Mouse (Mus musculus): ENCODE data around the gene Zcwpw1. TPM values are rescaled to one million over a fixed set of nuclear protein-coding genes. Genes with fewer than 3 reads are reported as not detected.
"Not testable (repeated sequence)": the region's sequence is repeated elsewhere in the genome, so short reads cannot be mapped to it uniquely, and the experiment has no call there.

The Zcwpw1 gene
- total RNA-seq, 4 experiments from 2014 or later, result 0.24 to 0.31 TPM; not detected in 2

DNA sequence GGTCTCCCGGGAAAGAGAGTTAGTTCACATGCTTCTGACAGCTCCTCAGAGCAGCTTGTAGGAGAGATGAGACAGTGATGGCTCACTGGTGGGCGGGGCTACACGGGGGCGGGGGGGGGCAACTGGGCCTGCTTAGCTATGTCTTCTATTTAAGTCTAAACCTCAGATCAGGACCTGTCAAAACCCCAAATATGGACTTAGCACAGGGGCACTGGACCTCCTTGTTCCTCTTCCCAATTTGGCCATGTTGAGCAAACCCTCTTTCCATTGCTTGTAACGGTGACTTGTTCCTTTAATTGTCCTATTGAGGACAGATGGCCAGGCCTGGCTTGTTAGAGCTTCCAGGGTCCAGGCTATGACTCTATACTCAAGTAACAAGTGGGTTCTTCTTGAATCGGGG is 43.9 kb downstream of the Zcwpw1 start:
- DNase-seq (ENCODE audit: low spot score in 2 of 2), result no peak

DNA sequence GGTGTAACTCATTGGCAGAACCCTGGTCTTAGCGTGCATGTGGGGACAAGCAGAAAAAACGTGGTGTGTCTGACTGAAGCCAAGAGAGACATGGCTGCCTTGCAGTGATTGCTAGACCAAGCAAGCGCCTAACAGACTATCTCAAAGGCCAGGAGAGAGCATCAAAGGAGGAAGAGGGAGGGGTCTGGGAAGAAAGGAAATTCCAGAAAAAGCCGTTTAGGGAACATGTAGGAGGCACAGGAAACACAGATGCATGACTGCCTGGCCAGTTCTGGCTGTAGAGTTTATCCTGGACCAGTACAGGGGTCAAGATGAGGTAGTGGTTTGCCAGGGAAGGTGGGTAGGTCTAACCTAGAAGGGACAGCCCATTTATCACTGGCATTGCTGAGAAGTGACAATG is 45.9 kb downstream of the Zcwpw1 start:
- DNase-seq (ENCODE audit: low spot score in 2 of 2), result no peak

DNA sequence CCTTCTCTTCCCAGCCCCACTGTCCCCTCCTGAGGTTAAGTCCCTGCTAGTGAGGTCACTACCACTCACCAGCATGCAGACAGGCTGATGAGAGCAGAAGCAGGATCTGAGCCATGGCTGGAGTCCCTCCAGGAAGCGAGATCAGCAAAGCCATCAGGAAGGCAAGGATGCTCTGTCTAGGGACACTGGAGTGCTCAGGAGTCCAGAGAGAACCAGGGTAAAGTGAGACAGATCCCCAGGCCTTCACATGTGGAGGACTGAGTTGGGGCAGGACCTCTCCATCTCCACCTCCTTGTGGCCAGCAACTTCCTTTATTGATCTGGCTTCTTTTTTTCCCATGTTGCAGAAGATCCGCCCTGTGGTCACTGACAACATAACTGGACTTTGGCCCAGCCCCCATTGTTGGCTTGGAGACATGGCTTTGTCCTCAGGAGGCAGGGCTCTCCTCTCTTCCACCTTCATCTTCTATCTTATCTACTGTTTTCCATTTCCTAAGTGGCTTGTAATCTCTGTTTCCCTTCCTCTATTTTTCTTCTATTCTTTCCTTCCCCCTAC is 48.4 kb downstream of the Zcwpw1 start, which contains the start of gene Pilra:
TSS of gene Pilra (minus strand) at position 316 of the 555 bp plus-strand sequence.
- DNase-seq (ENCODE audit: low spot score in 2 of 2), result not testable (repeated sequence)

DNA sequence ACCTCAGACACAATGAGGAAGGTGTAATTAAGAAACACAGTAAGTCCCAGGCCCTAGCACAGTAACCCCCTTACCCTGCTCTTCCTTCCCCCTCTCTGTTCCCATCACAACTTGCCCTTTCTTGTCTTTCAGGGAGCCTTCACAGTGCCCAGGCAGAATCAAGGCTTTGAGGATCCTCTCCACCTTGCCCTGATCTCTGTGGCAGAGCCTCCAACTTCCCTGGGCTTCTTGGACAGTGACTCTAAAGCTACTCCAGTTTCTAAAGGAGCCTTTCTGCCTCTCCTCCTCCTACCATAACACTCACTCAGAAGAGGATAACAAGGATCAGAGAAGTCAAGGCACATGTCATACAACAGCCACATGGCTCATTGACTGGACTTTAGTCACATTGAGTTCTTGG is 49.0 kb downstream of the Zcwpw1 start:
- no peak for DNase-seq (ENCODE audit: low spot score in 2 of 2)

DNA sequence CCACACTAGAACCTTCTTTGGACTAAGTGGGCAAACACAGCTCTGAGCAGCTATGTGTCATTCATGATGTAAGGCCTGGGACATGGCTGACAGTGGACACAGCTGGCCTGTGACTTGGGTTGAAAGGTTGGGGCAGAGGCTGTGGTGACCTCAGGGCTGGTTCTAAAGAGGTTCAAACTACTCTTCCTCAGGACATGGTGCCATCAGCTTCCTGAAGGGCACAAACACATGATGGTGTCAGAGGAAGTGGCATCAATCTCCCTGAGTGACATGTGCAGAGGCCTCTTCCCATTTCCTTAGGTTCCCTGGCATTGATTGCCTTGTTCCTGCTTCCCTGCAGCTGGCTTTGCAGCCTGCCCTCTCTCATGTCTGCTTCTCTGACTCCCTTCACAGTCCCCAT is 49.5 kb downstream of the Zcwpw1 start:
- DNase-seq (ENCODE audit: low spot score in 2 of 2), result not testable (repeated sequence)

DNA sequence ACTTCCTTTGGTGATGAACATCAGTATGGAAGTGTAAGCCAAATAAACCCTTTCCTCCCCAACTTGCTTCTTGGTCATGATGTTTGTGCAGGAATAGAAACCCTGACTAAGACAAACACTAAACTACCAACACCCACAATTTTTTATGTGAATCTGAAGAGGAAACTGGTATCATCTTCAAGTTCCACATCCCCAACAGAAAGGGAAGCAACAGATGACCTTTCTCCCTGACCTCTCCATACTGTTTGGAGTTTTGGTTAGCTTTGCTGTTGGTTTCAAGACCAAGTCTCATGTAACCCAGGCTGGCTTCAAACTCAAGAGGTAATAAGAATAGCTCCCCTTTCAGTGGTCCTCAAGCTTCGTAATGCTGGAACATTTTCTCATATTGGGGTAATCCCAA is 62.7 kb downstream of the Zcwpw1 start:
- not testable (repeated sequence) for DNase-seq (ENCODE audit: low spot score in 2 of 2)

DNA sequence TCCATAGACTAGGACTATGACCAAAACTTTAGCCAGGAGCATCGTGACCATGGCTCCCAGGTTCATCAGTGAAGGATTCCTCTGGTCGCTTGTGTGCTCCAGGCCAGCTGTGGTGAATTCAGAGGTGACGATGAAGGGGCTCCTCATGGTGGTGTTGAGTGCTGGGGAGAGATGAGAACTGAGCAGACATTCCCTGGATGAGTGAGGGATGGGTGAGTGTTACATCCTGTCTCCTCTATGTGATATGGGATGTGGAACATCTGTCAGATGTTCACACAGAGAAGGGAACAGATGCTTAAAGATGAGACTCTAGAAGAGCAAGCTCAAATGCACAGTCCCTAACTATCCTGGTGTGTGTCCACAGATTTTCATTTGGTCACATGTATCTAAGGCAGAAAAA is 67.3 kb downstream of the Zcwpw1 start:
- DNase-seq (ENCODE audit: low spot score in 2 of 2), result not testable (repeated sequence)

DNA sequence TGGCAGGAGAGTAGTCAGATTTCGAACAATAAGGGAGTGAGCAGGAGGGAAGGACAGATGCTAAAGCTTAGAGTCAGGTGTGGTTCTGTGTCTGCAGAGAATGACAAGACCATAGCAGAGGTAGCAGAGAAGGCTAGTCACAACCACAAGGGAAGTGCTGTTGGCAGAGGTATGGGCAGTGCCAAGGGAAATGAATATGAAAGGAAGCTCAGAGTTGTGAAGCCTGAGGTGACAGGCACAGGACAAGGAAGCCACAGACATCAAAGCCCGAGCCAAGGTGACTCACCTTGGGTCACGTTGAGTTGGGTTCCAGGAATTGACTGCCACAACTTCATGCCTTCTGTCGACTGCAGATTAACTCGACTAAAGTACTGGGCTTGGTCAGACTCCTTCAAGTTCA is 69.3 kb downstream of the Zcwpw1 start:
- DNase-seq (ENCODE audit: low spot score in 2 of 2), result not testable (repeated sequence)

DNA sequence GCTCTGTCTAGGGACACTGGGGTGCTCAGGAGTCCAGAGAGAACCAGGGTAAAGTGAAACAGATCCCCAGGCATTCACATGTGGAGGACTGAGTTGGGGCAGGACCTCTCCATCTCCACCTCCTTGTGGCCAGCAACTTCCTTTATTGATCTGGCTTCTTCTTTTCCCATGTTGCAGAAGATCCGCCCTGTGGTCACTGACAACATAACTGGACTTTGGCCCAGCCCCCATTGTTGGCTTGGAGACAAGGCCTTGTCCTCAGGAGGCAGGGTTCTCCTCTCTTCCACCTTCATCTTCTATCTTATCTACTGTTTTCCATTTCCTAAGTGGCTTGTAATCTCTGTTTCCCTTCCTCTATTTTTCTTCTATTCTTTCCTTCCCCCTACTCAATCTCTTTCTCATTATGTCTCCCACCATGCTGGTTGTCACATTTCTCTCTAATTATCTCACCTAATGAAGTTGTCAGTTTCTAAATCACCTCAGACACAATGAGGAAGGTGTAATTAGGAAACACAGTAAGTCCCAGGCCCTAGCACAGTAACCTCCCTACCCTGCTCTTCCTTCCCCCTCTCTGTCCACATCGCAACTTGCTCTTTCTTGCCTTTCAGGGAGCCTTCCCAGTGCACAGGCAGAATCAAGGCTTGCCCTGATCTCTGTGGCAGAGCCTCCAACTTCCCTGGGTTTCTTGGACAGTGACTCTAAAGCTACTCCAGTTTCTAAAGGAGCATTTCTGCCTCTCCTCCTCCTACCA is 70.5 kb downstream of the Zcwpw1 start, which contains the start of gene Pilrb1:
TSS of gene Pilrb1 (minus strand) at position 147 of the 751 bp plus-strand sequence.
- not testable (repeated sequence) for DNase-seq (ENCODE audit: low spot score in 2 of 2)

DNA sequence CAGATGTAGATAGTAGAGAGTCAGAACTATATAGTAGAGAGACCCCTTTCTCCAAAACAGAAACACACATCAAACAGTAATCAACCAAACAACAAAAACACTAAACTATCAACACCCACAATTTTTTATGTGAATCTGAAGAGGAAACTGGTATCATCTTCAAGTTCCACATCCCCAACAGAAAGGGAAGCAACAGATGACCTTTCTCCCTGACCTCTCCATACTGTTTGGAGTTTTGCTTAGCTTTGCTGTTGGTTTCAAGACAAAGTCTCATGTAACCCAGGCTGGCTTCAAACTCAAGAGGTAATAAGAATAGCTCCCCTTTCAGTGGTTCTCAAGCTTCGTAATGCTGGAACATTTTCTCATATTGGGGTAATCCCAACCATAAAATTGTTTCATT is 76.4 kb downstream of the Zcwpw1 start:
- not testable (repeated sequence) for DNase-seq (ENCODE audit: low spot score in 2 of 2)

DNA sequence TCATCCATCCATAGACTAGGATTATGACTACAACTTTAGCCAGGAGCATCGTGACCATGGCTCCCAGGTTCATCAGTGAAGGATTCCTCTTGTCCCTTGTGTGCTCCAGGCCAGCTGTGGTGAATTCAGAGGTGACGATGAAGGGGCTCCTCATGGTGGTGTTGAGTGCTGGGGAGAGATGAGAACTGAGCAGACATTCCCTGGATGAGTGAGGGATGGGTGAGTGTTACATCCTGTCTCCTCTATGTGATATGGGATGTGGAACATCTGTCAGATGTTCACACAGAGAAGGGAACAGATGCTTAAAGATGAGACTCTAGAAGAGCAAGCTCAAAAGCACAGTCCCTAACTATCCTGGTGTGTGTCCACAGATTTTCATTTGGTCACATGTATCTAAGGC is 81.0 kb downstream of the Zcwpw1 start:
- not testable (repeated sequence) for DNase-seq (ENCODE audit: low spot score in 2 of 2)

DNA sequence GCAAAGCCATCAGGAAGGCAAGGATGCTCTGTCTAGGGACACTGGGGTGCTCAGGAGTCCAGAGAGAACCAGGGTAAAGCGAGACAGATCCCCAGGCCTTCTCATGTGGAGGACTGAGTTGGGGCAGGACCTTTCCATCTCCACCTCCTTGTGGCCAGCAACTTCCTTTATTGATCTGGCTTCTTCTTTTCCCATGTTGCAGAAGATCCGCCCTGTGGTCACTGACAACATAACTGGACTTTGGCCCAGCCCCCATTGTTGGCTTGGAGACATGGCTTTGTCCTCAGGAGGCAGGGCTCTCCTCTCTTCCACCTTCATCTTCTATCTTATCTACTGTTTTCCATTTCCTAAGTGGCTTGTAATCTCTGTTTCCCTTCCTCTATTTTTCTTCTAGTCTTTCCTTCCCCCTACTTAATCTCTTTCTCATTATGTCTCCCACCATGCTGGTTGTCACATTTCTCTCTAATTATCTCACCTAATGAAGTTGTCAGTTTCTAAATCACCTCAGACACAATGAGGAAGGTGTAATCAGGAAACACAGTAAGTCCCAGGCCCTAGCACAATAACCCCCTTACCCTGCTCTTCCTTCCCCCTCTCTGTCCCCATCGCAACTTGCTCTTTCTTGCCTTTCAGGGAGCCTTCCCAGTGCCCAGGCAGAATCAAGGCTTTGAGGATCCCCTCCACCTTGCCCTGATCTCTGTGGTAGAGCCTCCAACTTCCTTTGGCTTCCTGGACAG is 84.2 kb downstream of the Zcwpw1 start, which contains the start of gene Pilrb2:
TSS of gene Pilrb2 (minus strand) at position 172 of the 737 bp plus-strand sequence.
- not testable (repeated sequence) for DNase-seq (ENCODE audit: low spot score in 2 of 2)

Other genes starting within 250 kb of the Zcwpw1 start
- gene Actl6b, start 234.3 kb upstream of the Zcwpw1 start, total RNA-seq (2022), result not detected
- gene Tfr2, start 218.0 kb upstream of the Zcwpw1 start, total RNA-seq (2022), result not detected
- 10 to 100 TPM; 10.1 to 13.6 (median 11.6) TPM for gene Mospd3, start 186.7 kb upstream of the Zcwpw1 start, total RNA-seq (2022)
- gene Pcolce, start 174.0 kb upstream of the Zcwpw1 start, total RNA-seq (2022), result 10 to 100 TPM; 16.2 to 35.4 (median 22.9) TPM
- gene Fbxo24, start 158.8 kb upstream of the Zcwpw1 start, total RNA-seq (2022), result under 1 TPM in 2 of 4 experiments, not detected in 2; 0.20 to 0.29 TPM
- 10 to 100 TPM; 12.7 to 15.7 (median 14.6) TPM for gene Lrch4, start 158.7 kb upstream of the Zcwpw1 start, total RNA-seq (2022)
- 1 to 10 TPM; 1.9 to 3.5 (median 2.5) TPM for gene Gm20605, start 158.6 kb upstream of the Zcwpw1 start, total RNA-seq (2022)
- 1 to 10 TPM in 2 of 4 experiments, under 1 TPM in 2; 0.75 to 1.8 (median 1.1) TPM for gene Sap25, start 146.5 kb upstream of the Zcwpw1 start, total RNA-seq (2022)
- gene Irs3, start 142.1 kb upstream of the Zcwpw1 start, total RNA-seq (2022), result under 1 TPM; 0.19 to 0.81 (median 0.25) TPM
- 1 to 10 TPM; 2.4 to 4.4 (median 3.3) TPM for gene Agfg2, start 103.1 kb upstream of the Zcwpw1 start, total RNA-seq (2022)
- gene Nyap1, start 46.2 kb upstream of the Zcwpw1 start, total RNA-seq (2022), result under 1 TPM in 2 of 4 experiments, not detected in 2; 0.10 to 0.16 TPM
- 10 to 100 TPM; 39.6 to 68.9 (median 47.7) TPM for gene Tsc22d4, start 42.1 kb upstream of the Zcwpw1 start, total RNA-seq (2022)
- 1 to 10 TPM; 4.7 to 6.0 (median 5.3) TPM for gene Ppp1r35, start 8.9 kb upstream of the Zcwpw1 start, total RNA-seq (2022)
- 10 to 100 TPM; 23.0 to 24.2 (median 23.3) TPM for gene Mepce, start 143 bp upstream of the Zcwpw1 start, total RNA-seq (2022)
- under 1 TPM in 1 of 4 experiments, not detected in 3; 0.21 TPM for gene Pilra, start 48.5 kb downstream of the Zcwpw1 start, total RNA-seq (2022)
- under 1 TPM in 1 of 4 experiments, not detected in 3; 0.79 TPM for gene Pilrb1, start 70.3 kb downstream of the Zcwpw1 start, total RNA-seq (2022)
- not detected for gene Pilrb2, start 84.0 kb downstream of the Zcwpw1 start, total RNA-seq (2022)
- gene Cyp3a13, start 133.8 kb downstream of the Zcwpw1 start, total RNA-seq (2022), result under 1 TPM in 2 of 4 experiments, not detected in 2; 0.07 to 0.11 TPM
- gene Gjc3, start 175.3 kb downstream of the Zcwpw1 start, total RNA-seq (2022), result under 1 TPM; 0.17 to 0.51 (median 0.36) TPM
- under 1 TPM in 1 of 4 experiments, not detected in 3; 0.43 TPM for gene Azgp1, start 193.7 kb downstream of the Zcwpw1 start, total RNA-seq (2022)
- gene Smok3a, start 233.5 kb downstream of the Zcwpw1 start, total RNA-seq (2022), result not detected
- not detected for gene Smok3b, start 233.6 kb downstream of the Zcwpw1 start, total RNA-seq (2022)

All from gastrocnemius, adult 8-10 months (tissue).